ENCODE assay signal across 1 mouse cellular context in the genomic region with DNA sequence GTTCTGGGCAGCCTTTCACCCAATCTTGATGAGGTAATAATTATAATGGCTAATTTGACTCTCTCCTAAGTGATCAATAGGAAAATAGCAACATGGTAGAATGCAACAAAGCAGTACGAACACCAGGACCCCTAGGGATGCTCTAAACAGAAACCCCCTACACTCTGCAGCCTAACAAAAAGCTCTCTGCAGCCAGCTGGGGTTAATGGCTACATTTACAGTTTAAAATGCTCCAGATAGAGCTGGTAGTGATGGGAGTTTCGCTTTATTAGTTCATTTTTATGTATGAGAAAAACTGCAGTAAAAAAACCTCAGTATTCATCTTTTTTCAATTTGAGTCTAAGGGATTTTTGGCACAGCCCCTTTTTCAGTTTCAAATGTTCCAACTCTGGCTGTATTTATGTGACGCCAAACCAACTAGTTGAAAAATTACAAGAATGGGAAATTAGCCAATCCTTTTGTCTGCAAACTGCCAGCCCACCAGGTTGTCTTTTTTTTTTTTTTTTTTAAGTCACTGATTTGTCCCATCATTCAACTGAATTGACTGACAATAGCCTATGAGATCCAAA.
TF ChIP-seq lines count a peak whose summit lies in the region.

No protein-coding gene starts in this region.

TF ChIP-seq in CH12.LX, 34 proteins besides CTCF, POLR2A, EP300 and RAD21 (continued from another document):
- peak; percentile 63; the same call in 1 of the 2 replicates for TF ChIP-seq IRF4 (IDR thresholded peaks at IDR 0.05; ENCODE audit: low read depth, low read length)
- no peak for TF ChIP-seq UBTF (IDR thresholded peaks at IDR 0.05; ENCODE audit: low read depth, low read length)
- TF ChIP-seq KAT2A (IDR thresholded peaks at IDR 0.05; ENCODE audit: insufficient replicate concordance, low read length) = no peak
- TF ChIP-seq ZKSCAN1 (IDR thresholded peaks at IDR 0.05; ENCODE audit: borderline replicate concordance, low read depth, low read length) = no peak
- TF ChIP-seq TCF12 (IDR thresholded peaks at IDR 0.05; ENCODE audit: low read depth, low read length) = no peak
- TF ChIP-seq MAX (IDR thresholded peaks at IDR 0.05; ENCODE audit: low read length) = no peak
- no peak for TF ChIP-seq ELF1 (IDR thresholded peaks at IDR 0.05; ENCODE audit: low read depth, low read length)
- peak; percentile 69 for TF ChIP-seq ZNF384 (IDR thresholded peaks at IDR 0.05; ENCODE audit: low read depth, low read length)
- no peak for TF ChIP-seq POLR2AphosphoS2 (IDR thresholded peaks at IDR 0.05; ENCODE audit: low read depth, low read length)
- no peak for TF ChIP-seq NRF1 (IDR thresholded peaks at IDR 0.05; ENCODE audit: low read depth, low read length)
- no peak for TF ChIP-seq ZMIZ1 (IDR thresholded peaks at IDR 0.05; ENCODE audit: low read depth, low read length)
